Mouse (Mus musculus): ENCODE results near the gene Cldn10. TPM values are rescaled to one million over a fixed set of nuclear protein-coding genes. Genes with fewer than 3 reads are reported as not detected.
A peak's percentile ranks its signal among the peaks of the same experiment; 100 is the strongest.
"Not testable (repeated sequence)": the region's sequence is repeated elsewhere in the genome, so short reads cannot be mapped to it uniquely, and the experiment has no call there.

Gene Cldn10
- total RNA-seq, 2 experiments from 2014 or later: not detected

DNA sequence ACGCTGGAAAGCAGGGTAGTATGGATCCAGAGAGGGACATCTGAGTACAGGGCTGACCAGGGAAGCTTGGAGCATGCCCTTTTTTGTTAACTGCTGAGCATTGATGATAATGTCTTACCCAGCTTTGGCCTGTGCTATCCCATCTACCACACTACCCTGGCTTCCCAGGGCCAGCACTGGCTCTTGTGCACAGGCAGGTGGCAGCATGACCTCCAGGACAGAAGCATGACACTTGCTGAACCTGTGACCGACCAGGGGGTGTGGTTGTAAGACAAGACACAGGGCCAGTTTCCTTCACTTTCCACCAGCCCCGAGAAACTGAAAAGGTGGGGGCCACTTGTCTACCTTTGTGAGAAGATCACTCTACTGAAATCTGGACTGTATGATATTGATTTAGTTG, 5.5 kb upstream of the Cldn10 start:
- no peak for DNase-seq

DNA sequence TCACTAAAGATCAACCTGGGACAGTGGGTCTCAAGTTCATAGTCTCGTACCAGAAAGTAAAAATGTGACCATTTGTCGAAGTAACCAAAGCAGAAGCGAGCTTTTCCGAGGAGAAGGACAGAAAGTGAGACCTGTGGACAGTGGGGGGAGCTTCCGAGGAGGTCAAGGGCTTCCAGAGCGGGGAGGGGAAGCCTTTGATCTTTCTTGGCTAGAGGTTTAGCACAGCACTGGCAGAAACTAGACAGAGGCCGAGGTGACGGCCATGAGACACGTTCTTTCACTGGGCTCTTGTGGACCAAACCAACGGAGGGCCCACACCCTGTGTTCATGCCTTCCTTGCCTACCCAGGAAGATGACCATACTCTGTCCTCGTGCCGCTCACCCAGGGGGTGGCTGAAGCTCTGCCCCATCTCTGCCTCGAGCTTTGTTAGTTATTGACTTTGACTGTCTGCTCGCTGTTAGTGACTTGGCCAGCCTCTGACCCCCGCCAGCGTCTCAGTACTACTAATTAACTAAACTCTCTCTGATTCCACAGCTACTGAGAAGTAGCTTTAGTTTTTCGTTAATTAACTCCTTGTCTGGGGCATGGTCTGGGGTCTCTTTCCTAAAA, 4.3 kb upstream of the Cldn10 start:
- peak; percentile 1 for DNase-seq

GRCm38 (mm10) chr14:118790217-118790616, 2.5 kb downstream of the Cldn10 start:
- DNase-seq: no peak

- DNase-seq: no peak
Measured at GRCm38 (mm10) chr14:118792957-118793356, 5.2 kb downstream of the Cldn10 start.

GRCm38 (mm10) chr14:118793416-118793815, 5.7 kb downstream of the Cldn10 start:
- DNase-seq: no peak

- no peak for DNase-seq
Measured at GRCm38 (mm10) chr14:118794196-118794595, 6.5 kb downstream of the Cldn10 start.

DNA sequence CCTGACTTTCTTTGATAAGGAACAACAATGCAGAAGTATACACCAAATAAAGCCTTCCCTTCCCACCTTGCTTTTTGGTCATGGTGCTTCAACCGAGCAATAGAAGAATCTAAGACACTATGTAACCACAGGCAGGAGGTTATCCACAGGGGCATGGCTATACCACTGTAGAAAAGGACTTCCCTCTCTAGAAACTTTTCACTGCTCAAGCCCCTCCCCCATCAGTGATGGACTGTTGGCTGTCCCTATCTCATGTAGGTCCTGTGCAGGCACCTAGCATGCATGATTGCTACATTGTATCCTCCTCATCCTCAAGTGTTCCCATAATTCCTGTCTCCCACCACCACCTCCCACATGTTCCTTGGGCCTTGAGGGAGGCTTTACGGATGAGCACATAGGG, 7.2 kb downstream of the Cldn10 start:
- DNase-seq: no peak

DNA sequence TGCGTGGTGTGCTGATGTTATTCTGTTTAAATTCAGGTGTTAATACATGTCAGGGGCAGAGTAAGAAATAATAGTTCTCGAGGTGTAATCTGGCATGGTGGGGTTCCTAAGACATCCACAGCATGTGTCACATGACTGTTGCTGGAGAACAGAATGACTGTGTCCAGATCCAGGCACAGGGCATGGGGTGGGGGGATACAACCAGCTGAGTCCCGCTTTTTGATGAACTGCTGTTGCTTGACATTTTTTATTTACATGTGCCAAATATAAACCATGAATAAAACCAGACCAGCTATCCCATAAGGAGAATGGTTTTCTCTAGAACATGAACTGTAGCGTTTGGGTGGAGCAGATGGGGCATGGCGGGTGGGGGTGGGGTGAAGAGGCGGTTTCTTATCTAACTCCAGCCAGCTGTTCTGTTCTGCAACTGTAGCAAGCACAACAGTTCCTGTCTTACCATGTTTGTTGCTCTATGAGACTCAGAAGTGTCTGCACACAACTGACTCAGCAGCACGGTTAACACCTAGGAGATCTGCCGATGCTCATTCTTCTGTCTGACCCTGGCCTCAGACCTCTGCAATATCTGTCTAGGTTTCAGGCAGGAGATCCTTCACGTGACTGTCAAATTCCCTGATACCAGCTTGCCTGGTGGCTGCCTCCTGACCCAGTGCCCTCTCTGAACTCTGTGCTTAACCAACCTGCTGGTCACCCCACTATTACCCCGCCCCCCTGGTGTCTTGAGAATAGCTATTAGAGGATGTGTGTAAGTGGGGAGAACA, 8.4 kb downstream of the Cldn10 start:
- no peak for DNase-seq

DNA sequence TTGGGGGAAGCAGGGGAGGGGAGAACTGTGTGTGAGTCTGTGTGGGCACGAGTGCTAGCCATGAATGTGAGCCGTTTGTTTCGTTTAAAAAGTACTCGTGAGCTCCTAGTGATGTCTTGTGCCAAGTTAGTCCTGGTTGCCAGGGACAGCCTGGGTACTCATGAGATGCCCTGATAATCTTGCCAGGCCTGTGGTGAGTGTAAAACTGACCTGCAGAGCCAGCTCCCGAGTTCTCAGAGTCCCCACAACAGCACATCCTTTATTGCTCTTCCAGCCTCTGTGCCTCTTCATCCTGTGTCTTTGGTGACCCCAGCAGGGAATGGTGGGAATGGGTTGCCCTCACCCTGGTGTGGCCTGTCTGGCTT, 9.0 kb downstream of the Cldn10 start:
- DNase-seq: no peak

GRCm38 (mm10) chr14:118797270-118797669, 9.6 kb downstream of the Cldn10 start:
- no peak for DNase-seq

GRCm38 (mm10) chr14:118799918-118800317, 12.2 kb downstream of the Cldn10 start:
- no peak for DNase-seq

- DNase-seq: no peak
Measured at GRCm38 (mm10) chr14:118803936-118804335, 16.2 kb downstream of the Cldn10 start.

- DNase-seq: no peak
Measured at GRCm38 (mm10) chr14:118804351-118804750, 16.6 kb downstream of the Cldn10 start.

DNA sequence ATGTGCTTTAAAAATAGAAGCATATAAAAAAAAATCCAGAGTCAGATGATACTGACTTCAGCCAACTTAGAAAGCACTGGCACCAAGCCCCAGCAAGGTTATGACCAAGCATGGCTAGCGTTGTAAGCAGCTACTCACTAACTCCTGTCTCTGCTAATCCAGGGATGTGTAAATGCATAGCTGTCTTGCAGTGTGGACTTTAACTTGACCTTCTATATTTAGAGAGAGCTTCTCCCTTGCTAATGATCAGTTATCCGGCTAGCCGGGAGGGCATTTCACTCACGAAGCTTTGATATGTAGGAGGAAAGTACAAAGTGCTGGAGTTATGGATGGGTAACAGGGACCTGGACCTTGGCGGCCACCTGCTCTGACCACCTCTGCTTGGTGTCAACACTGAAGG, 19.9 kb downstream of the Cldn10 start:
- no peak for DNase-seq

DNA sequence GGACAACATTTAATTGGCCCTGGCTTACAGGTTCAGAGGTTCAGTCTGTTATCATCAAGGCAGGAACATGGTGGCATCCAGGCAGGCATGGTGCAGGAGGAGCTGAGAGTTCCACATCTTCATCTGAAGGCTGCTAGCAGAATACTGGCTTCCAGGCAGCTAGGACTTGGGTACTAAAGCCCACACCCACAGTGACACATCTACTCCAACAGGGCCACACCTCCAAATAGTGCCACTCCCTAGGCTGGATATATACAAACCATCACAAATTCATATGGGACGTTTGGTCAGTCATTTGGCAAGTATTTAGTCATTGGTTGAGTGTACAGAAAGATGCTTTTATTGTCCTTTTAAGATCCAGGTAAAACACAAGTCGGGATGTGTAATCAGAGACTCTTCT, 20.5 kb downstream of the Cldn10 start:
- DNase-seq: not testable (repeated sequence)

DNA sequence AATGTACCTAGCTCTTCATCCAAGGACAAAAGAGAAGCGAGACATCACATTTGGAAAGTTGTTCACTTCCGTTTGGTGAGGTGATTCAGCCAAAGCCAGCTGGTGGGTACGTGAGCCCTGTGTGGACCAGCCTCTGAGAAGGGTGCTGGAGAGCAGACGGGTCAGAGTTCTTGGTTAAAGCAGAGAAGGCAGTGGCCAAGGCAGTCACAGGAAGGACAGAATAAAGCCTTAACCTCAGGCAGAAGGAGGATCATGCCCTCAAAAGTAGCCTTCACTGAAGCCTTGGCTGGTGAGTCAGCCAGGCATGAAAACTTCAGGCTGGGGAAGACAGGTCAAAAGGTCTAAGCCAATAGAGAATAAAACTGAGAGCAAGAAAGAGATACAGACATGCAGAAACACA, 22.0 kb downstream of the Cldn10 start:
- DNase-seq: no peak

- DNase-seq: not testable (repeated sequence)
Measured at GRCm38 (mm10) chr14:118811256-118811655, 23.5 kb downstream of the Cldn10 start.

- DNase-seq: no peak
Measured at GRCm38 (mm10) chr14:118813111-118813510, 25.4 kb downstream of the Cldn10 start.

DNA sequence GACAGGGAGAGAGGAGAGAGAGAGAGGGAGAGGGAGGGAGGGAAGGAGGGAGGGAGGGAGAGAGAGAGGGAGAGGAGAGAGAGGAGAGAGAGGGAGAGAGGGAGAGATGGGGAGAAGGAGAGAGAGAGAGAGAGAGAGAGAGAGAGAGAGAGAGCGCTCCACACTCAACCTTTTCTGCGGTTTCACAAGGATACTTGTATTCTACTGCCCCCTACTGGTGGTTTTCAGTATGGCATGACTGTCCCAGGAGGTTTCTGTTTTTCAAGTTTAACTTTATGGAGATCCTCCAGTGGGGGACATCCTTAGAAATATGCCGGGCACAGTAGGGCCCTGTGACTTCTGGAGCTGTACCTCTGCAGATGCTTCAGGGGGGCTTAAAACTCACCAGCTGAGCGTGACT, 28.8 kb downstream of the Cldn10 start:
- DNase-seq: no peak

GRCm38 (mm10) chr14:118820111-118820510, 32.4 kb downstream of the Cldn10 start:
- DNase-seq: peak; percentile 23

DNA sequence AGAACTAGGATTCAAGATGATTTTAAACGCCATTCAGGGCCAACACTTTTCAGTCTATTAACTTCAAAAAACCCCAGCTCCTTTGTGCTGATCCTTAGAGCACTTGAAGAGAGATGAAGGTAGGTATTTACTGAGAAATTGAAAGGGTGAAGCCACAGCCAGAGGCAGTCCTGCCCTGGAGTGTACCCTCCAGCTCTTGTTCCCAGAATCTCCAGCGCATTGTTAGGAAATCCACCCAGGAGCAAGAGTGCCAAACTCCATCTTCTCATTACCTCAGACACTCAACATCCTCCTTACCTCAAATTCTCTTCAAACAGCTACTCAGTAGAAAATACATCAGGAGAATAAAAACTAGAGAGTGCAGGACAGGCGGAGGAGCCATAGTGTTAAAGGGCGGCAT, 35.1 kb downstream of the Cldn10 start:
- DNase-seq: no peak

- no peak for DNase-seq
Measured at GRCm38 (mm10) chr14:118823313-118823712, 35.6 kb downstream of the Cldn10 start.

- DNase-seq: no peak
Measured at GRCm38 (mm10) chr14:118826346-118826745, 38.6 kb downstream of the Cldn10 start.

- no peak for DNase-seq
Measured at GRCm38 (mm10) chr14:118827283-118827904, 39.7 kb downstream of the Cldn10 start.

Measured in gastrocnemius, postnatal 25 days (tissue).